Mouse (Mus musculus): ENCODE measurements around the gene Gas6. TPM values are rescaled to one million over a fixed set of nuclear protein-coding genes. Genes with fewer than 3 reads are reported as not detected.

Gas6 gene
- polyA plus RNA-seq, 1 experiment from 2014 or later, result 9.3 TPM

GRCm38 (mm10) chr8:13489351-13489750 is 4.9 kb downstream of the Gas6 start:
- WGBS (ENCODE audit: insufficient replicate concordance), result 63% methylated on average over 3 of the region's 3 CpGs

DNA sequence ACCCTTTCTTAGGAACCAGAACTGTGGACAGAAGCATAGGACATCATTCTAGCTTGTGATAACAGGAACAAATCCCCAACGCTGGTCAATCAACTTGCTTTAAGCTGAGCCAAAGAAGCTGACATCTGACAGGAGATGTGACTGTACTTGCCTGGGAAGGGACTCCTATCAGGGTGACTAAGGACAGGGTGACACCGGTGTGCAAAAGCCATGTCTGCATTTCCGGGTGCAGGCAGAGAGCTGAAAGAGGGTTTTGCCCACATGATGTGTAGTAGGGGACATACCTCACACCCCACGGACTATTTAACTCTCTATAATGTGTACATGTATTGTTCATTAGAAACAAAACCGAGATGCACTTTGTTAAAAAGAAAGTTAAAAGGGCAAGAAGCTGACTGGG is 11.1 kb downstream of the Gas6 start:
- Histone ChIP-seq H3K4me1 (ENCODE audit: insufficient read depth) (no peaks in the 10 kb centered on the region; the same call in 1 of the 2 replicates), H3K9me3 (ENCODE audit: low read length) (no peaks in the 10 kb centered on the region), H3K4me3 (ENCODE audit: low read depth, low read length) (no peak overlapping the region), H3K36me3 (replicated peaks; ENCODE audit: insufficient read depth, low read length) (no peaks in the 10 kb centered on the region), H3K4me2 (ENCODE audit: low read depth, low read length) (no peak overlapping the region), H3K9ac (replicated peaks) (no peak overlapping the region), H3K27me3 (ENCODE audit: insufficient read depth, low read length) (no peaks in the 10 kb centered on the region), H3K27ac (ENCODE audit: low read depth) (no peak overlapping the region)
- ATAC-seq (no peak), DNase-seq (no peak)
- no peak for TF ChIP-seq CTCF (IDR thresholded peaks at IDR 0.05; ENCODE audit: low read depth)
- no peak for TF ChIP-seq EP300 (IDR thresholded peaks at IDR 0.05; ENCODE audit: low read depth)
- 76% methylated on average over 5 of the region's 5 CpGs for WGBS (ENCODE audit: insufficient replicate concordance)

More at GRCm38 (mm10) chr8:13489351-13489750, 4.9 kb downstream of the Gas6 start:
- H3K4me1 ChIP-seq (ENCODE audit: insufficient read depth), result no peaks in the 10 kb centered on the region; the same call in 1 of the 2 replicates
- H3K4me3 ChIP-seq (ENCODE audit: low read depth, low read length), result no peak overlapping the region
- H3K36me3 ChIP-seq (replicated peaks; ENCODE audit: insufficient read depth, low read length), result no peaks in the 10 kb centered on the region
- no peak for ATAC-seq
- H3K27me3 ChIP-seq (ENCODE audit: insufficient read depth, low read length), result peaks cover 25% of the 10 kb centered on the region
- H3K9ac ChIP-seq (replicated peaks), result no peak overlapping the region
- H3K4me2 ChIP-seq (ENCODE audit: low read depth, low read length), result no peak overlapping the region
- TF ChIP-seq EP300 (IDR thresholded peaks at IDR 0.05; ENCODE audit: low read depth) (no peak), CTCF (IDR thresholded peaks at IDR 0.05; ENCODE audit: low read depth) (no peak)
- H3K9me3 ChIP-seq (ENCODE audit: low read length), result no peaks in the 10 kb centered on the region
- H3K27ac ChIP-seq (ENCODE audit: low read depth), result no peak overlapping the region
- DNase-seq, result no peak

DNA sequence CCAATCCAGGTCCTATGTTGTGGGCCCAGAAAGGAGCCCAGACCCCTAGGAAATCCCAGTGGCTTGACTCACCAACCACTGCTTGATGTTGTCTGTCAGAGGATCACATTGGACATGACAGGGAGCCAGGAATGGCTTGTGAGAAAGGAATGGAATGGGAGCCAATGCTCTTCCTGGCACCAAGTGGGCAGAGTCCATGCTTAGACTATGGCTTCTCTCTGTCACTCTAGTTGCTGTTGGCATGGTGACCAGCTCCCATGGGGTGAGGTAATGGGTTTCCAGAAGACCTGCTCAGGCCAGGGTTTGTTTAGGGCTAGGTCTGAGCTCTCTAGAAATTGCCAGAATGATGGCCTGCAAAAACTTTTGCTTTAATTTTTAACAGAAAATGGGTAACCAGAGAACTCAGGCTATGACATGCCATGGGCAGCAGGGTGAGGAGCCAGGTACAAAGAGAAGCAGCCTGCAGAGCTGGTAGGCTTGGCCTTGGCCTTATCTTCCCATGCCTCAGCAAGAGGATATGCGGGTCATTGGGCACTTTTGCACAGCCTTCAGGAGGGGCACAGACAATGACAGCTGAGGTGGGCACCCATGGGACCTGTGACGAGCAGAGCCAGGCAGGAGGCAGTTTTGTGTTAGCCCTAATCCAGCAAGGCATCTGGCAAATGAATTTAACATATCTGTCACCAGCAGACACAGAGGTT is 12.0 kb downstream of the Gas6 start:
- DNase-seq (no peak), ATAC-seq (peak; percentile 77)
- Histone ChIP-seq H3K9ac (replicated peaks) (no peak overlapping the region), H3K27ac (ENCODE audit: low read depth) (peak overlapping the region; percentile 8; the same call in 1 of the 2 replicates), H3K4me2 (ENCODE audit: low read depth, low read length) (no peak overlapping the region), H3K4me1 (ENCODE audit: insufficient read depth) (no peaks in the 10 kb centered on the region; the same call in 1 of the 2 replicates), H3K4me3 (ENCODE audit: low read depth, low read length) (no peak overlapping the region), H3K36me3 (replicated peaks; ENCODE audit: insufficient read depth, low read length) (no peaks in the 10 kb centered on the region), H3K27me3 (ENCODE audit: insufficient read depth, low read length) (no peaks in the 10 kb centered on the region), H3K9me3 (ENCODE audit: low read length) (no peaks in the 10 kb centered on the region)
- TF ChIP-seq CTCF (IDR thresholded peaks at IDR 0.05; ENCODE audit: low read depth), result no peak
- TF ChIP-seq EP300 (IDR thresholded peaks at IDR 0.05; ENCODE audit: low read depth), result no peak
- 66% methylated on average over 2 of the region's 2 CpGs for WGBS (ENCODE audit: insufficient replicate concordance)

DNA sequence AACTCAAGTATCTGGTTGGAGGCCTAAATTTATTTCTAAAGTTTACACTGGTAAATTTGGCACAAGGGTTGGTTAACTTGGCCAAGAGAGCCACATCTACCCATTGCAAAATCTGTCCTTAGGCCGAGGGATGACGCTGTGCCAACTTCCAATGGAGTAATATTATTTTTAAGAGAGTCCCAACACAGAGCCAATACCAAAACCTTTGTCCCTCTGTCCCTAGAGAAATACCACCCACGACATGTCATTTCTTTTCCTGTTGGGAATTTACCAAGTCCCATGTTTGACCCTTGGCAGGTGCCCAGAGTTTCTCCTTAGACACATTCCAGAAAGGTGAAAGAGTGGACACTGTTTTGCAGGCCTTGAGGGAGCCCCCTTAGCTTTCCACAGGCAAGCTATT is 12.7 kb downstream of the Gas6 start:
- Histone ChIP-seq H3K27me3 (ENCODE audit: insufficient read depth, low read length) (no peaks in the 10 kb centered on the region), H3K27ac (ENCODE audit: low read depth) (peak overlapping the region; percentile 8; the same call in 1 of the 2 replicates), H3K9ac (replicated peaks) (no peak overlapping the region), H3K9me3 (ENCODE audit: low read length) (no peaks in the 10 kb centered on the region), H3K36me3 (replicated peaks; ENCODE audit: insufficient read depth, low read length) (no peaks in the 10 kb centered on the region), H3K4me2 (ENCODE audit: low read depth, low read length) (no peak overlapping the region), H3K4me3 (ENCODE audit: low read depth, low read length) (no peak overlapping the region), H3K4me1 (ENCODE audit: insufficient read depth) (no peaks in the 10 kb centered on the region; the same call in 1 of the 2 replicates)
- no peak for DNase-seq
- WGBS (ENCODE audit: insufficient replicate concordance), result 62% methylated on average over 3 of the region's 3 CpGs
- TF ChIP-seq CTCF (IDR thresholded peaks at IDR 0.05; ENCODE audit: low read depth) (no peak), EP300 (IDR thresholded peaks at IDR 0.05; ENCODE audit: low read depth) (no peak)
- ATAC-seq, result peak; percentile 67

GRCm38 (mm10) chr8:13481089-13481554 is 13.2 kb downstream of the Gas6 start:
- Histone ChIP-seq H3K9ac (replicated peaks) (no peak overlapping the region), H3K4me3 (ENCODE audit: low read depth, low read length) (no peak overlapping the region), H3K27me3 (ENCODE audit: insufficient read depth, low read length) (no peaks in the 10 kb centered on the region), H3K9me3 (ENCODE audit: low read length) (no peaks in the 10 kb centered on the region), H3K4me1 (ENCODE audit: insufficient read depth) (no peaks in the 10 kb centered on the region; the same call in 1 of the 2 replicates), H3K27ac (ENCODE audit: low read depth) (no peak overlapping the region), H3K36me3 (replicated peaks; ENCODE audit: insufficient read depth, low read length) (no peaks in the 10 kb centered on the region), H3K4me2 (ENCODE audit: low read depth, low read length) (no peak overlapping the region)
- ATAC-seq, result no peak
- 66% methylated on average over 7 of the region's 7 CpGs for WGBS (ENCODE audit: insufficient replicate concordance)
- TF ChIP-seq CTCF (IDR thresholded peaks at IDR 0.05; ENCODE audit: low read depth), result no peak
- no peak for TF ChIP-seq EP300 (IDR thresholded peaks at IDR 0.05; ENCODE audit: low read depth)
- DNase-seq, result no peak

DNA sequence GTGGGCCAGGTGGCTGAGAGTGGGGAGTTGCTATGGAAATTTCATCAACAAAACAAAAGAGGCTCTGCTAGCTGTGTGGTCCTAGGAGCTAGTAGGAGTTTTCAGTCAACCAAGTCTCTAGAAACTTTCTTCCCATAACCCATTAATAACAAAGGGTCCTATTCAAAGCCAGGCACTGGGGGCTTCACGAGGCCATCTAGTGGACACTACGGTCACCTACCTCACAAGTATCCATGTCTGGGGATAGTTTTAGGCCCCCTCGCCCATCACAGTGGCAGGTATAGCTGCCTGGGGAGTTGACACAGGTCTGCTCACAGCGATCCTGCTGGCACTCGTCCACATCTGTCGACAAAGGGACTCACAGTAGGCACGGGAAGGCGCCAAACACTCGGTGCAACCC is 18.4 kb downstream of the Gas6 start:
- Histone ChIP-seq H3K27ac (ENCODE audit: low read depth) (no peak overlapping the region), H3K36me3 (replicated peaks; ENCODE audit: insufficient read depth, low read length) (no peaks in the 10 kb centered on the region), H3K9ac (replicated peaks) (no peak overlapping the region), H3K4me1 (ENCODE audit: insufficient read depth) (no peaks in the 10 kb centered on the region), H3K4me2 (ENCODE audit: low read depth, low read length) (no peak overlapping the region), H3K9me3 (ENCODE audit: low read length) (no peaks in the 10 kb centered on the region), H3K4me3 (ENCODE audit: low read depth, low read length) (no peak overlapping the region), H3K27me3 (ENCODE audit: insufficient read depth, low read length) (no peaks in the 10 kb centered on the region)
- 54% methylated on average over 9 of the region's 9 CpGs for WGBS (ENCODE audit: insufficient replicate concordance)
- ATAC-seq, result no peak
- no peak for TF ChIP-seq EP300 (IDR thresholded peaks at IDR 0.05; ENCODE audit: low read depth)
- peak; percentile 27 for TF ChIP-seq CTCF (IDR thresholded peaks at IDR 0.05; ENCODE audit: low read depth)
- DNase-seq, result no peak

Data from liver, postnatal 0 days (tissue).